Mouse (Mus musculus) heart, postnatal 0 days (tissue): ENCODE measurements around the gene Flrt3.

ENCODE experiments used
- CTCF ChIP-seq: IDR thresholded peaks from 2 replicates; pipeline ENCODE4 v1.5.1; 2016; ENCODE audit warnings: antibody characterized with exemption, control low read depth, low read depth
- EP300 ChIP-seq: IDR thresholded peaks from 2 replicates; pipeline ENCODE4 v1.6.1; 2016; ENCODE audit warnings: antibody characterized with exemption, low read depth

GRCm38 (mm10) chr2:140707550-140707949, 36.3 kb upstream of the Flrt3 start:
- TF ChIP-seq CTCF (no peak), EP300 (no peak)
